Mouse (Mus musculus) liver, postnatal 0 days (tissue): ENCODE measurements around the gene Lrmp. TPM values are rescaled to one million over a fixed set of nuclear protein-coding genes. Genes with fewer than 3 reads are reported as not detected.

ENCODE experiments used
- ATAC-seq: fragments of 200-750 bp; cut with Nextera tagmentation; 2 replicates; pipeline ENCODE4 v1.8.0; 2017; ENCODE audit warnings: mild to moderate bottlenecking, moderate library complexity
- DNase-seq: peaks from one replicate; pipeline ENCODE4 v3.0.0-alpha.2; 2016
- H3K27ac ChIP-seq: fragments of 300-500 bp; sonication (generic); 2 replicates; pipeline ENCODE4 v1.5.1; 2014; ENCODE audit warnings: antibody characterized with exemption, moderate library complexity, mild to moderate bottlenecking, low read depth
- H3K27me3 ChIP-seq: fragments of 300-500 bp; sonication (generic); 2 replicates; pipeline ENCODE4 v1.6.1; 2014; ENCODE audit warnings: low read length, control low read depth, mixed read lengths; ENCODE audit not compliant: insufficient read depth
- H3K36me3 ChIP-seq: fragments of 300-500 bp; sonication (generic); replicated peaks from 2 replicates; pipeline ENCODE4 v1.6.1; 2014; ENCODE audit warnings: mild to moderate bottlenecking, control low read depth, low read length, moderate library complexity, mixed read lengths; ENCODE audit not compliant: insufficient read depth
- H3K4me1 ChIP-seq: fragments of 300-500 bp; sonication (generic); 2 replicates; pipeline ENCODE4 v1.6.1; 2014; ENCODE audit warnings: antibody characterized with exemption, mild to moderate bottlenecking, control low read depth; ENCODE audit not compliant: insufficient read depth
- H3K4me2 ChIP-seq: fragments of 300-500 bp; sonication (generic); 2 replicates; pipeline ENCODE4 v1.6.1; 2014; ENCODE audit warnings: low read depth, mild to moderate bottlenecking, low read length, moderate library complexity, mixed read lengths
- H3K4me3 ChIP-seq: fragments of 300-500 bp; sonication (generic); 2 replicates; pipeline ENCODE4 v1.5.1; 2014; ENCODE audit warnings: low read depth, low read length
- H3K9ac ChIP-seq: fragments of 300-500 bp; sonication (generic); replicated peaks from 2 replicates; pipeline ENCODE4 v1.6.1; 2014; ENCODE audit warnings: mild to moderate bottlenecking, moderate library complexity
- H3K9me3 ChIP-seq: fragments of 300-500 bp; sonication (generic); 2 replicates; pipeline ENCODE4 v1.6.1; 2016; ENCODE audit warnings: mild to moderate bottlenecking, control low read depth, low read length, mixed read lengths
- CTCF ChIP-seq: sonication (generic); IDR thresholded peaks from 2 replicates; pipeline ENCODE4 v1.5.1; 2016; ENCODE audit warnings: antibody characterized with exemption, low read depth
- EP300 ChIP-seq: IDR thresholded peaks from 2 replicates; pipeline ENCODE4 v1.6.1; 2016; ENCODE audit warnings: antibody characterized with exemption, low read depth, mild to moderate bottlenecking
- WGBS: fragments of 180-500 bp; shearing (Covaris S2); extraction: QIAGEN DNeasy Blood & Tissue Kit; methylation state at CpG from one replicate; pipeline ENCODE4 v1.1.7; 2014; ENCODE audit not compliant: insufficient replicate concordance; 5-methylcytosine and 5-hydroxymethylcytosine counted together
- polyA plus RNA-seq: library from polyadenylated mRNA; unstranded; fragments of >200 nt; fragmentation: Nextera tagmentation; extraction: Ambion mirVana; gene quantifications from 2 replicates; pipeline ENCODE4 v1.2.1, GENCODE M21; 2015

The Lrmp gene
- polyA plus RNA-seq, 1 experiment from 2014 or later = 28.0 TPM

GRCm38 (mm10) chr6:145122423-145123059 lies 7.1 kb downstream of the Lrmp start:
- no peak for TF ChIP-seq CTCF
- TF ChIP-seq EP300 = no peak
- 39% methylated on average over 8 of the region's 8 CpGs for WGBS
- Histone ChIP-seq H3K4me2 (peak overlapping the region; percentile 65), H3K4me3 (peak overlapping the region; percentile 59), H3K9me3 (no peaks in the 10 kb centered on the region), H3K27ac (peak overlapping the region; percentile 94), H3K36me3 (peaks cover 5% of the 10 kb centered on the region), H3K27me3 (no peaks in the 10 kb centered on the region), H3K4me1 (peaks cover 23% of the 10 kb centered on the region), H3K9ac (peak overlapping the region; percentile 72)
- DNase-seq = no peak
- ATAC-seq = no peak

GRCm38 (mm10) chr6:145123136-145124060 lies 7.9 kb downstream of the Lrmp start:
- no peaks in the 10 kb centered on the region for H3K9me3 ChIP-seq
- no peak for TF ChIP-seq EP300
- no peak for TF ChIP-seq CTCF
- H3K4me2 ChIP-seq = peak overlapping the region; percentile 65
- H3K4me3 ChIP-seq = peak overlapping the region; percentile 59
- ATAC-seq (no peak), DNase-seq (no peak)
- peaks cover 5% of the 10 kb centered on the region for H3K36me3 ChIP-seq
- WGBS = 42% methylated on average over 11 of the region's 11 CpGs
- no peaks in the 10 kb centered on the region for H3K27me3 ChIP-seq
- peaks cover 23% of the 10 kb centered on the region for H3K4me1 ChIP-seq
- H3K9ac ChIP-seq = peak overlapping the region; percentile 72
- H3K27ac ChIP-seq = peak overlapping the region; percentile 94; the same call in 1 of the 2 replicates

- H3K36me3 ChIP-seq = peaks cover 8% of the 10 kb centered on the region
- H3K9me3 ChIP-seq = no peaks in the 10 kb centered on the region
- peak overlapping the region; percentile 23; the same call in 1 of the 2 replicates for H3K4me2 ChIP-seq
- DNase-seq = no peak
- peak; percentile 32 for ATAC-seq
- TF ChIP-seq EP300 (peak; percentile 64; the same call in 1 of the 2 replicates), CTCF (no peak)
- H3K4me1 ChIP-seq = peaks cover 23% of the 10 kb centered on the region
- 50% methylated on average over 1 of the region's 1 CpGs for WGBS
- no peaks in the 10 kb centered on the region for H3K27me3 ChIP-seq
- H3K4me3 ChIP-seq = no peak overlapping the region
- no peak overlapping the region for H3K9ac ChIP-seq
- H3K27ac ChIP-seq = no peak overlapping the region
Observed at GRCm38 (mm10) chr6:145124621-145125020, 9.2 kb downstream of the Lrmp start.

- H3K4me3 ChIP-seq = no peak overlapping the region
- H3K9ac ChIP-seq = no peak overlapping the region
- peaks cover 15% of the 10 kb centered on the region for H3K4me1 ChIP-seq
- DNase-seq = no peak
- H3K9me3 ChIP-seq = no peaks in the 10 kb centered on the region
- H3K27me3 ChIP-seq = no peaks in the 10 kb centered on the region
- 55% methylated on average over 7 of the region's 7 CpGs for WGBS
- H3K4me2 ChIP-seq = no peak overlapping the region
- H3K27ac ChIP-seq = 0 out of 2 replicates have a peak overlapping the region, but pooled peaks have one; percentile 6
- no peak for ATAC-seq
- peaks cover 8% of the 10 kb centered on the region for H3K36me3 ChIP-seq
- TF ChIP-seq EP300 (no peak), CTCF (no peak)
Observed at GRCm38 (mm10) chr6:145125591-145126113, 10.2 kb downstream of the Lrmp start.

- H3K4me1 ChIP-seq = peaks cover 12% of the 10 kb centered on the region
- DNase-seq (no peak), ATAC-seq (no peak)
- H3K4me3 ChIP-seq = no peak overlapping the region
- H3K9ac ChIP-seq = no peak overlapping the region
- H3K9me3 ChIP-seq = no peaks in the 10 kb centered on the region
- H3K36me3 ChIP-seq = peaks cover 8% of the 10 kb centered on the region
- 91% methylated on average over 3 of the region's 3 CpGs for WGBS
- no peak overlapping the region for H3K4me2 ChIP-seq
- no peaks in the 10 kb centered on the region for H3K27me3 ChIP-seq
- H3K27ac ChIP-seq = no peak overlapping the region
- peak; percentile 50 for TF ChIP-seq CTCF
- TF ChIP-seq EP300 = no peak
Observed at GRCm38 (mm10) chr6:145127652-145128051, 12.2 kb downstream of the Lrmp start.

DNA sequence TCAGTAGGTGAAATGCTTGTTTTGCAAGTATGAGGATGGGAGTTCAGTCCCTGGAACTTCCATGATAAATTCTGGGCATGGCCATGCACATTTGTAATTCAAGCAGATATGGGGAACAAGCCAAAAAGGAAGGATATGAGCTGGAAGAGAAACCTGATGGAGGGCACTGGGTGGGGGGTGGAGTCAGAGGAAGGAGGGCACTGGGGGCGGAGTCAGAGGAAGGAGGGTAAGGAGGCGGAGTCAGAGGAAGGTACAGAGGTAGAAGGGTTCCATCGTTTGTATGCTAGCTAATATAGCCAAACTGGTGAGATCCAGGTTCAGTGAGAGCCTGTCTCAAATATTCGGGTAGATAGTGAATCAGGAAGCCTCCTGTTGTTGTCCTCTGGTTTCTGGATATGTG lies 14.1 kb downstream of the Lrmp start:
- no peak overlapping the region for H3K9ac ChIP-seq
- TF ChIP-seq CTCF = no peak
- no peak for TF ChIP-seq EP300
- 63% methylated on average over 4 of the region's 4 CpGs for WGBS
- no peak overlapping the region for H3K27ac ChIP-seq
- no peak overlapping the region for H3K4me2 ChIP-seq
- ATAC-seq (no peak), DNase-seq (no peak)
- no peak overlapping the region for H3K4me3 ChIP-seq
- H3K9me3 ChIP-seq = no peaks in the 10 kb centered on the region
- peaks cover 8% of the 10 kb centered on the region for H3K36me3 ChIP-seq
- H3K27me3 ChIP-seq = no peaks in the 10 kb centered on the region
- peaks cover 7% of the 10 kb centered on the region for H3K4me1 ChIP-seq
